In the genomic region with DNA sequence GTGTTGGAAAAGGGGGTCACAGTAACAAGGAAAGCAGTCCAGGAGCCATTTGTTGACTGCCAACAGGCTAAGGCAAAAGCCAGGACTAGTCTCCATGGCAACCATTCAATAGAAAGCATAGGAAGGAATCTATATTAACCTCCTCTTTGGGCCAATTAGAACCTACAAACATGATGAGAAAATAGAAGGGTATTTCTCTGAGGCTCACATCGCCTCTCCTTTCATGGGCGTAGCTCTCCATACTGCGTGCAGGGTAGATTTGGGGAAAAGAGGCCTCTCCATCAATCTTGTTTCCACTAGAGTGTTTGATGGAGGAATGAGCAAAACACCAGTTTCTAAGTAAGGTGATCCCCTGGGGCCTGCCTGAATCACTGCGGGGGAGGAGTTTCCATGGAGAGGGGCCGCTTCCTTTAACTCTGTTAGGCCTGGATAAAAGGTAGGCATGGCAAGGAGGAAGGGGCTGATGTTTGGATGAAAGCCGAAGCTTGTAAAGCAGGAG, we compare ENCODE assay signal across 15 mouse cellular contexts. TPM values are rescaled to one million over a fixed set of nuclear protein-coding genes. Genes with fewer than 3 reads are reported as not detected.
DNase-seq lines count a peak whose midpoint lies in the region; ATAC-seq and TF ChIP-seq lines count a peak whose summit lies in the region.
"Had no signal": no experiment of that assay in that cellular context is flagged by ENCODE, and none has a peak within 500 bp of the region (broad histone marks: within the 10 kb centered on the region; RNA-seq: fewer than 3 reads in every experiment).

No protein-coding gene starts in this region.

- H3K27ac ChIP-seq in forebrain, embryonic 10.5 days: no peak overlapping the region
- H3K27ac ChIP-seq in forebrain, embryonic 12.5 days: no peak overlapping the region
- no peak overlapping the region for H3K27ac ChIP-seq in forebrain, postnatal 0 days (ENCODE audit: low read depth, low read length)
- no peak overlapping the region for H3K27ac ChIP-seq in midbrain, embryonic 11.5 days (ENCODE audit: low read depth, low read length)
- H3K27ac ChIP-seq: stomach, postnatal 0 days had no signal

- ATAC-seq in forebrain, embryonic 12.5 days (ENCODE audit: low FRiP score): no peak; the same call in 1 of the 2 replicates
- ATAC-seq in forebrain, postnatal 0 days: peak; percentile 23
- no peak for ATAC-seq in midbrain, embryonic 11.5 days (ENCODE audit: low FRiP score)
- ATAC-seq in erythroblast, adult 5-6 weeks (replicated peaks; ENCODE audit: low FRiP score, poor library complexity, severe bottlenecking): no peak

- H3K4me3 ChIP-seq in forebrain, embryonic 10.5 days: no peak overlapping the region
- no peak overlapping the region for H3K4me3 ChIP-seq in forebrain, embryonic 12.5 days (replicated peaks)
- no peak overlapping the region for H3K4me3 ChIP-seq in forebrain, postnatal 0 days (ENCODE audit: low read depth, low read length)
- H3K4me3 ChIP-seq in midbrain, embryonic 11.5 days (ENCODE audit: low read depth, low read length): no peak overlapping the region

- no peak overlapping the region for H3K4me2 ChIP-seq in forebrain, embryonic 12.5 days
- no peak overlapping the region for H3K4me2 ChIP-seq in forebrain, postnatal 0 days (ENCODE audit: low read depth)
- H3K4me2 ChIP-seq in midbrain, embryonic 11.5 days: no peak overlapping the region

- H3K9me3 ChIP-seq in forebrain, embryonic 10.5 days: no peaks in the 10 kb centered on the region
- H3K9me3 ChIP-seq in forebrain, embryonic 12.5 days: no peaks in the 10 kb centered on the region
- no peaks in the 10 kb centered on the region for H3K9me3 ChIP-seq in forebrain, postnatal 0 days (ENCODE audit: low read length)
- H3K9me3 ChIP-seq in midbrain, embryonic 11.5 days (ENCODE audit: control insufficient read depth, low read length): no peaks in the 10 kb centered on the region; the same call in 1 of the 2 replicates

- WGBS in forebrain, embryonic 10.5 days: 36% methylated on average over 6 of the region's 6 CpGs
- WGBS in forebrain, embryonic 12.5 days: 36% methylated on average over 6 of the region's 6 CpGs
- WGBS in forebrain, postnatal 0 days: 28% methylated on average over 6 of the region's 6 CpGs
- WGBS in midbrain, embryonic 11.5 days: 37% methylated on average over 6 of the region's 6 CpGs

- H3K36me3 ChIP-seq in forebrain, embryonic 10.5 days (replicated peaks): no peaks in the 10 kb centered on the region
- no peaks in the 10 kb centered on the region for H3K36me3 ChIP-seq in forebrain, embryonic 12.5 days (replicated peaks)
- H3K36me3 ChIP-seq in forebrain, postnatal 0 days (ENCODE audit: insufficient read depth): no peaks in the 10 kb centered on the region
- no peaks in the 10 kb centered on the region for H3K36me3 ChIP-seq in midbrain, embryonic 11.5 days (ENCODE audit: control insufficient read depth, insufficient read depth, low read length)

- TF ChIP-seq CTCF in forebrain, postnatal 0 days (IDR thresholded peaks at IDR 0.05; ENCODE audit: low read depth): no peak

- no peak overlapping the region for H3K9ac ChIP-seq in forebrain, embryonic 12.5 days
- no peak overlapping the region for H3K9ac ChIP-seq in forebrain, postnatal 0 days
- H3K9ac ChIP-seq in midbrain, embryonic 11.5 days (ENCODE audit: low read length): no peak overlapping the region

- peak; percentile 17 for DNase-seq in forebrain, embryonic 10.5 days (ENCODE audit: extremely low spot score, low spot score)
- peak; percentile 18 for DNase-seq in embryo, embryonic 10 days (ENCODE audit: low spot score)
- DNase-seq in forebrain, postnatal 0 days: peak; percentile 21
- peak; percentile 75 for DNase-seq in midbrain, embryonic 11.5 days (ENCODE audit: low spot score, missing footprints)
- DNase-seq in T-cell, adult 2 months (ENCODE audit: low spot score): no peak
- DNase-seq in layer of hippocampus, postnatal 10 days (ENCODE audit: low spot score in 2 of 2): no peak
- DNase-seq: heart, postnatal 36 days; kidney, postnatal 14 days had no signal

- H3K4me1 ChIP-seq in forebrain, embryonic 10.5 days: peaks cover 10% of the 10 kb centered on the region
- H3K4me1 ChIP-seq in forebrain, embryonic 12.5 days: peaks cover 5% of the 10 kb centered on the region
- no peaks in the 10 kb centered on the region for H3K4me1 ChIP-seq in forebrain, postnatal 0 days (ENCODE audit: insufficient read depth)
- H3K4me1 ChIP-seq in midbrain, embryonic 11.5 days (ENCODE audit: control insufficient read depth, insufficient read depth, low read length): no peaks in the 10 kb centered on the region

- no peaks in the 10 kb centered on the region for H3K27me3 ChIP-seq in forebrain, embryonic 10.5 days (ENCODE audit: poor library complexity, severe bottlenecking)
- no peaks in the 10 kb centered on the region for H3K27me3 ChIP-seq in forebrain, embryonic 12.5 days
- H3K27me3 ChIP-seq in forebrain, postnatal 0 days (ENCODE audit: insufficient read depth, low read length): no peaks in the 10 kb centered on the region
- no peaks in the 10 kb centered on the region for H3K27me3 ChIP-seq in midbrain, embryonic 11.5 days (ENCODE audit: control insufficient read depth, insufficient read depth, low read length)

RNA-seq across cellular contexts. Expression of a gene that starts 27.5 kb away (rescaled TPM):
- polyA plus RNA-seq in forebrain, embryonic 10.5 days (2016; fragmentation: Nextera tagmentation; extraction: Ambion mirVana): 0.60 and 0.62 TPM in 2 replicates
- 0.38 and 0.51 TPM in 2 replicates for polyA plus RNA-seq in forebrain, embryonic 12.5 days (2016; fragmentation: Nextera tagmentation; extraction: Ambion mirVana)
- total RNA-seq in forebrain, postnatal 0 days (2014; rRNA removed): 1.9 and 3.3 TPM in 2 replicates
- polyA plus RNA-seq in forebrain, postnatal 0 days (2015; fragmentation: Nextera tagmentation; extraction: Ambion mirVana): 0.53 and 1.4 TPM in 2 replicates
- 0.33 and 0.49 TPM in 2 replicates for polyA plus RNA-seq in midbrain, embryonic 11.5 days (2014; fragmentation: Nextera tagmentation; extraction: Ambion mirVana)
- not detected in 2 replicates for total RNA-seq in erythroblast, adult 5-6 weeks (2015; ENCODE audit: low replicate concordance)
- total RNA-seq in erythroblast, adult 5-6 weeks (2017; ENCODE audit: low replicate concordance): not detected in 2 replicates
- total RNA-seq in layer of hippocampus, postnatal 10 days (2021): 1 to 10 TPM; 1.9 to 3.6 TPM
- total RNA-seq: common myeloid progenitor, adult 5-6 weeks; granulocyte monocyte progenitor cell, adult 5-6 weeks; liver, adult 2 months; monocyte, adult 5-6 weeks had no signal
- polyA plus RNA-seq: liver, adult 2 months; stomach, postnatal 0 days had no signal

Comparison
In these comparisons a context has a peak if more than half of its experiments do, and no peak if none do; other contexts are left out.
1. DNase-seq: peak in forebrain, embryonic 10.5 days (single experiment), embryo, embryonic 10 days (single experiment), forebrain, postnatal 0 days (single experiment) and midbrain, embryonic 11.5 days (single experiment); none in T-cell, adult 2 months (single experiment) and layer of hippocampus, postnatal 10 days (0 of 2).